Mouse (Mus musculus) C2C12 (cell line): ENCODE measurements around the gene Rab21.

Experiments
- CEBPB ChIP-seq: IDR thresholded peaks from one replicate; pipeline ENCODE4 v1.6.1; 2011; ENCODE audit warnings: low read depth, mild to moderate bottlenecking, control low read depth, moderate library complexity
- CTCF ChIP-seq: IDR thresholded peaks from one replicate; pipeline ENCODE4 v1.5.1; 2011; ENCODE audit not compliant: control insufficient read depth, insufficient read depth, insufficient read length
- MAX ChIP-seq: IDR thresholded peaks from one replicate; pipeline ENCODE4 v1.6.1; 2011; ENCODE audit warnings: mild to moderate bottlenecking, control low read depth

DNA sequence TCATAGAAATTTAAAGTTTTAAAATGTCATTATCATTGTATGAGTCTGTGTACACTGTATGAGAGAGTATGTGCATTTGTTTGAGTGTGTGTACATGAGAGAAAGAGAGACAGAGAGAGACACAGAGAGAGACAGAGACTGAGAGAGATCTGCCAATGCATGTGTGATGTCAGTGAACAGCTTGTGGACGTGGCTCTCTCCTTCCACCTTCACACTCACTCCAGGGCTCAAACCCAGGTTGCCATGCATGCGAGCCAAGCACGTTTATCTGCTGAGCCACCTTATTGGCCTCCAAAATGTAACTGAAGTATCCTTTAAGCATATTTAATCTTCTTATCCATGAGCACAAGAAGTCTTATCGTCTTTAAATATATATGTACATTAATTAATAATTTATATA, 21.5 kb upstream of the Rab21 start:
- TF ChIP-seq MAX (no peak), CTCF (no peak), CEBPB (no peak)
